Mouse (Mus musculus): ENCODE measurements around the gene Rbm26. TPM values are rescaled to one million over a fixed set of nuclear protein-coding genes. Genes with fewer than 3 reads are reported as not detected.

Rbm26 gene
- polyA plus RNA-seq, 1 experiment from 2014 or later, result 38.2 TPM

GRCm38 (mm10) chr14:105115402-105115801 is 61.7 kb downstream of the Rbm26 start:
- 57% methylated on average over 2 of the region's 2 CpGs for WGBS
- Histone ChIP-seq H3K27ac (ENCODE audit: low read length) (no peak overlapping the region), H3K4me2 (ENCODE audit: low read length) (no peak overlapping the region), H3K9me3 (ENCODE audit: control insufficient read depth, low read length) (no peaks in the 10 kb centered on the region), H3K27me3 (replicated peaks; ENCODE audit: control insufficient read depth, insufficient read depth, low read length) (no peaks in the 10 kb centered on the region), H3K4me3 (replicated peaks; ENCODE audit: low read length) (no peak overlapping the region), H3K4me1 (replicated peaks; ENCODE audit: control insufficient read depth, insufficient read depth, low read length) (no peaks in the 10 kb centered on the region), H3K9ac (replicated peaks; ENCODE audit: low read depth, low read length) (no peak overlapping the region), H3K36me3 (ENCODE audit: control insufficient read depth, insufficient read depth) (0 out of 2 replicates have a peak, but pooled peaks cover 6% of the 10 kb centered on the region)
- ATAC-seq, result no peak

GRCm38 (mm10) chr14:105106252-105106651 is 70.9 kb downstream of the Rbm26 start:
- Histone ChIP-seq H3K4me3 (replicated peaks; ENCODE audit: low read length) (no peak overlapping the region), H3K9me3 (ENCODE audit: control insufficient read depth, low read length) (no peaks in the 10 kb centered on the region), H3K36me3 (ENCODE audit: control insufficient read depth, insufficient read depth) (peaks cover 2% of the 10 kb centered on the region; the same call in 1 of the 2 replicates), H3K27me3 (replicated peaks; ENCODE audit: control insufficient read depth, insufficient read depth, low read length) (no peaks in the 10 kb centered on the region), H3K4me1 (replicated peaks; ENCODE audit: control insufficient read depth, insufficient read depth, low read length) (no peaks in the 10 kb centered on the region), H3K4me2 (ENCODE audit: low read length) (no peak overlapping the region), H3K27ac (ENCODE audit: low read length) (no peak overlapping the region), H3K9ac (replicated peaks; ENCODE audit: low read depth, low read length) (no peak overlapping the region)
- no peak for ATAC-seq
- WGBS, result 97% methylated on average over 2 of the region's 2 CpGs

- peak; percentile 53; the same call in 1 of the 2 replicates for ATAC-seq
These were observed 78.3 kb downstream of the Rbm26 start for GRCm38 (mm10) chr14:105098861-105099260.

GRCm38 (mm10) chr14:105096221-105096620 is 80.9 kb downstream of the Rbm26 start:
- Histone ChIP-seq H3K4me1 (replicated peaks; ENCODE audit: control insufficient read depth, insufficient read depth, low read length) (no peaks in the 10 kb centered on the region), H3K9me3 (ENCODE audit: control insufficient read depth, low read length) (no peaks in the 10 kb centered on the region), H3K4me2 (ENCODE audit: low read length) (no peak overlapping the region), H3K27ac (ENCODE audit: low read length) (no peak overlapping the region), H3K36me3 (ENCODE audit: control insufficient read depth, insufficient read depth) (no peaks in the 10 kb centered on the region), H3K4me3 (replicated peaks; ENCODE audit: low read length) (no peak overlapping the region), H3K27me3 (replicated peaks; ENCODE audit: control insufficient read depth, insufficient read depth, low read length) (no peaks in the 10 kb centered on the region), H3K9ac (replicated peaks; ENCODE audit: low read depth, low read length) (no peak overlapping the region)
- ATAC-seq, result no peak
- WGBS, result 57% methylated on average over 3 of the region's 3 CpGs

More at GRCm38 (mm10) chr14:105098861-105099260, 78.3 kb downstream of the Rbm26 start:
- Histone ChIP-seq H3K27me3 (replicated peaks; ENCODE audit: control insufficient read depth, insufficient read depth, low read length) (no peaks in the 10 kb centered on the region), H3K9me3 (ENCODE audit: control insufficient read depth, low read length) (no peaks in the 10 kb centered on the region), H3K27ac (ENCODE audit: low read length) (no peak overlapping the region), H3K4me2 (ENCODE audit: low read length) (no peak overlapping the region), H3K9ac (replicated peaks; ENCODE audit: low read depth, low read length) (no peak overlapping the region), H3K36me3 (ENCODE audit: control insufficient read depth, insufficient read depth) (no peaks in the 10 kb centered on the region), H3K4me1 (replicated peaks; ENCODE audit: control insufficient read depth, insufficient read depth, low read length) (no peaks in the 10 kb centered on the region), H3K4me3 (replicated peaks; ENCODE audit: low read length) (no peak overlapping the region)
- WGBS, result 84% methylated on average over 7 of the region's 7 CpGs

GRCm38 (mm10) chr14:105087001-105087400 is 90.1 kb downstream of the Rbm26 start:
- Histone ChIP-seq H3K9me3 (ENCODE audit: control insufficient read depth, low read length) (no peaks in the 10 kb centered on the region), H3K36me3 (ENCODE audit: control insufficient read depth, insufficient read depth) (no peaks in the 10 kb centered on the region), H3K4me3 (replicated peaks; ENCODE audit: low read length) (no peak overlapping the region), H3K27me3 (replicated peaks; ENCODE audit: control insufficient read depth, insufficient read depth, low read length) (no peaks in the 10 kb centered on the region), H3K9ac (replicated peaks; ENCODE audit: low read depth, low read length) (no peak overlapping the region), H3K27ac (ENCODE audit: low read length) (no peak overlapping the region), H3K4me2 (ENCODE audit: low read length) (no peak overlapping the region), H3K4me1 (replicated peaks; ENCODE audit: control insufficient read depth, insufficient read depth, low read length) (no peaks in the 10 kb centered on the region; the same call in 1 of the 2 replicates)
- 91% methylated on average over 4 of the region's 4 CpGs for WGBS
- ATAC-seq, result no peak

GRCm38 (mm10) chr14:105085332-105085993 is 91.7 kb downstream of the Rbm26 start:
- Histone ChIP-seq H3K4me3 (replicated peaks; ENCODE audit: low read length) (no peak overlapping the region), H3K4me1 (replicated peaks; ENCODE audit: control insufficient read depth, insufficient read depth, low read length) (no peaks in the 10 kb centered on the region; the same call in 1 of the 2 replicates), H3K4me2 (ENCODE audit: low read length) (no peak overlapping the region), H3K36me3 (ENCODE audit: control insufficient read depth, insufficient read depth) (no peaks in the 10 kb centered on the region), H3K27me3 (replicated peaks; ENCODE audit: control insufficient read depth, insufficient read depth, low read length) (no peaks in the 10 kb centered on the region), H3K9me3 (ENCODE audit: control insufficient read depth, low read length) (no peaks in the 10 kb centered on the region), H3K9ac (replicated peaks; ENCODE audit: low read depth, low read length) (no peak overlapping the region), H3K27ac (ENCODE audit: low read length) (no peak overlapping the region)
- no peak for ATAC-seq
- WGBS, result 70% methylated on average over 7 of the region's 7 CpGs

GRCm38 (mm10) chr14:105084757-105085330 is 92.3 kb downstream of the Rbm26 start:
- Histone ChIP-seq H3K9ac (replicated peaks; ENCODE audit: low read depth, low read length) (no peak overlapping the region), H3K27ac (ENCODE audit: low read length) (no peak overlapping the region), H3K27me3 (replicated peaks; ENCODE audit: control insufficient read depth, insufficient read depth, low read length) (no peaks in the 10 kb centered on the region), H3K4me3 (replicated peaks; ENCODE audit: low read length) (no peak overlapping the region), H3K36me3 (ENCODE audit: control insufficient read depth, insufficient read depth) (no peaks in the 10 kb centered on the region), H3K4me2 (ENCODE audit: low read length) (no peak overlapping the region), H3K4me1 (replicated peaks; ENCODE audit: control insufficient read depth, insufficient read depth, low read length) (no peaks in the 10 kb centered on the region; the same call in 1 of the 2 replicates), H3K9me3 (ENCODE audit: control insufficient read depth, low read length) (no peaks in the 10 kb centered on the region)
- ATAC-seq, result peak; percentile 40; the same call in 1 of the 2 replicates
- 20% methylated on average over 8 of the region's 8 CpGs for WGBS

GRCm38 (mm10) chr14:105084106-105084505 is 93.0 kb downstream of the Rbm26 start:
- H3K9ac ChIP-seq (replicated peaks; ENCODE audit: low read depth, low read length), result no peak overlapping the region
- H3K4me1 ChIP-seq (replicated peaks; ENCODE audit: control insufficient read depth, insufficient read depth, low read length), result no peaks in the 10 kb centered on the region; the same call in 1 of the 2 replicates
- H3K27ac ChIP-seq (ENCODE audit: low read length), result no peak overlapping the region
- H3K4me3 ChIP-seq (replicated peaks; ENCODE audit: low read length), result no peak overlapping the region
- no peak overlapping the region for H3K4me2 ChIP-seq (ENCODE audit: low read length)
- WGBS, result 59% methylated on average over 11 of the region's 11 CpGs
- H3K9me3 ChIP-seq (ENCODE audit: control insufficient read depth, low read length), result no peaks in the 10 kb centered on the region
- H3K36me3 ChIP-seq (ENCODE audit: control insufficient read depth, insufficient read depth), result no peaks in the 10 kb centered on the region
- no peaks in the 10 kb centered on the region for H3K27me3 ChIP-seq (replicated peaks; ENCODE audit: control insufficient read depth, insufficient read depth, low read length)
- no peak for ATAC-seq

- Histone ChIP-seq H3K36me3 (ENCODE audit: control insufficient read depth, insufficient read depth) (no peaks in the 10 kb centered on the region), H3K4me2 (ENCODE audit: low read length) (no peak overlapping the region), H3K4me3 (replicated peaks; ENCODE audit: low read length) (no peak overlapping the region), H3K9me3 (ENCODE audit: control insufficient read depth, low read length) (no peaks in the 10 kb centered on the region), H3K4me1 (replicated peaks; ENCODE audit: control insufficient read depth, insufficient read depth, low read length) (no peaks in the 10 kb centered on the region), H3K27me3 (replicated peaks; ENCODE audit: control insufficient read depth, insufficient read depth, low read length) (no peaks in the 10 kb centered on the region), H3K9ac (replicated peaks; ENCODE audit: low read depth, low read length) (no peak overlapping the region), H3K27ac (ENCODE audit: low read length) (no peak overlapping the region)
- 91% methylated on average over 2 of the region's 2 CpGs for WGBS
- no peak for ATAC-seq
These were observed 102.4 kb downstream of the Rbm26 start for GRCm38 (mm10) chr14:105074776-105075175.

Data from forebrain, embryonic 16.5 days (tissue).